Mouse (Mus musculus): ENCODE measurements at regions not wholly inside any gene's neighbourhood (a gene's known extent, or its start where the extent isn't known, plus 50 kb on each side); places are given as distances from the start of the nearest gene placed in this dataset.

GRCm38 (mm10) chr15:96213541-96214312 lies 73.6 kb upstream of the Arid2 start:
- 0 out of 4 replicates have a peak, but pooled peaks cover 0 to 1% of the 10 kb centered on the region in 2 experiments for H3K27me3 ChIP-seq (ENCODE audit: control insufficient read depth in 1 of 2, insufficient read depth in 2 of 2, low read length in 2 of 2)
- no peaks in the 10 kb centered on the region for H3K36me3 ChIP-seq (ENCODE audit: control insufficient read depth in 1 of 2, insufficient read depth in 2 of 2, low read length in 2 of 2)
- no peaks in the 10 kb centered on the region for H3K4me1 ChIP-seq (ENCODE audit: control insufficient read depth in 1 of 2, insufficient read depth in 2 of 2, low read length in 2 of 2)
- H3K79me2 ChIP-seq (ENCODE audit: control insufficient read depth, insufficient read depth, low read length, poor library complexity) = no peaks in the 10 kb centered on the region
- no peak overlapping the region for H3K27ac ChIP-seq (ENCODE audit: control insufficient read depth, low read depth, low read length)
- H3K9me3 ChIP-seq (replicated peaks; ENCODE audit: insufficient read depth, low read length) = no peaks in the 10 kb centered on the region
- H3K4me3 ChIP-seq (ENCODE audit: control insufficient read depth in 1 of 2, insufficient read depth in 1 of 2, low read depth in 2 of 2, low read length in 2 of 2) = no peak overlapping the region
- DNase-seq (ENCODE audit: low read depth, low spot score) = no peak
- TF ChIP-seq RAD21 (IDR thresholded peaks at IDR 0.05; ENCODE audit: low read depth, low read length) = no peak
- TF ChIP-seq POLR2AphosphoS2 (IDR thresholded peaks at IDR 0.05; ENCODE audit: low read length) = no peak
- TF ChIP-seq BHLHE40 (IDR thresholded peaks at IDR 0.05; ENCODE audit: borderline replicate concordance, low read depth, low read length) = no peak
- no peak for TF ChIP-seq TAL1 (IDR thresholded peaks at IDR 0.05; ENCODE audit: low read length)
- no peak for TF ChIP-seq SIN3A (IDR thresholded peaks at IDR 0.05; ENCODE audit: low read length)
- no peak for TF ChIP-seq MAX (IDR thresholded peaks at IDR 0.05; ENCODE audit: low read length)
- TF ChIP-seq SMC3 (IDR thresholded peaks at IDR 0.05; ENCODE audit: low read depth, low read length) = no peak
- no peak for TF ChIP-seq EP300 (IDR thresholded peaks at IDR 0.05; ENCODE audit: low read depth in 1 of 2, low read length in 2 of 2)
- TF ChIP-seq GABPA (IDR thresholded peaks at IDR 0.05; ENCODE audit: low read depth, low read length) = no peak
- no peak for TF ChIP-seq ETS1 (IDR thresholded peaks at IDR 0.05; ENCODE audit: low read depth, low read length)
- no peak for TF ChIP-seq MYB (IDR thresholded peaks at IDR 0.05; ENCODE audit: low read depth, low read length)
- no peak for TF ChIP-seq ZKSCAN1 (IDR thresholded peaks at IDR 0.05; ENCODE audit: low read depth, low read length)
- TF ChIP-seq MAFK (IDR thresholded peaks at IDR 0.05; ENCODE audit: borderline replicate concordance, low read depth, low read length) = no peak
- TF ChIP-seq CHD1 (IDR thresholded peaks at IDR 0.05; ENCODE audit: low read depth, low read length) = no peak
- no peak for TF ChIP-seq MYC (IDR thresholded peaks at IDR 0.05; ENCODE audit: low read depth, low read length)
- no peak for TF ChIP-seq RCOR1 (IDR thresholded peaks at IDR 0.05; ENCODE audit: low read depth, low read length)
- no peak for TF ChIP-seq ELF1 (IDR thresholded peaks at IDR 0.05; ENCODE audit: low read depth, low read length)
- TF ChIP-seq HCFC1 (IDR thresholded peaks at IDR 0.05; ENCODE audit: low read depth, low read length) = no peak
- no peak for TF ChIP-seq UBTF (IDR thresholded peaks at IDR 0.05; ENCODE audit: borderline replicate concordance, insufficient read depth, low read depth, low read length)
- H3K9ac ChIP-seq (ENCODE audit: control insufficient read depth, low read depth, low read length, poor library complexity, severe bottlenecking) = no peak overlapping the region

GRCm38 (mm10) chr15:96217896-96218295 lies 69.4 kb upstream of the Arid2 start:
- no peak overlapping the region for H3K9ac ChIP-seq (ENCODE audit: control insufficient read depth, low read depth, low read length, poor library complexity, severe bottlenecking)
- H3K79me2 ChIP-seq (ENCODE audit: control insufficient read depth, insufficient read depth, low read length, poor library complexity) = no peaks in the 10 kb centered on the region
- H3K4me1 ChIP-seq (ENCODE audit: control insufficient read depth in 1 of 2, insufficient read depth in 2 of 2, low read length in 2 of 2) = no peaks in the 10 kb centered on the region
- 0 out of 4 replicates have a peak, but pooled peaks cover 0 to 1% of the 10 kb centered on the region in 2 experiments for H3K27me3 ChIP-seq (ENCODE audit: control insufficient read depth in 1 of 2, insufficient read depth in 2 of 2, low read length in 2 of 2)
- no peak overlapping the region for H3K4me3 ChIP-seq (ENCODE audit: control insufficient read depth in 1 of 2, insufficient read depth in 1 of 2, low read depth in 2 of 2, low read length in 2 of 2)
- H3K36me3 ChIP-seq (ENCODE audit: control insufficient read depth in 1 of 2, insufficient read depth in 2 of 2, low read length in 2 of 2) = no peaks in the 10 kb centered on the region
- no peak for DNase-seq (ENCODE audit: low read depth, low spot score)
- no peaks in the 10 kb centered on the region for H3K9me3 ChIP-seq (replicated peaks; ENCODE audit: insufficient read depth, low read length)
- no peak overlapping the region for H3K27ac ChIP-seq (ENCODE audit: control insufficient read depth, low read depth, low read length)
- TF ChIP-seq ELF1 (IDR thresholded peaks at IDR 0.05; ENCODE audit: low read depth, low read length) = no peak
- TF ChIP-seq USF2 (IDR thresholded peaks at IDR 0.05; ENCODE audit: borderline replicate concordance in 1 of 2, insufficient read depth in 1 of 2, low read depth in 1 of 2, low read length in 2 of 2) = no peak
- TF ChIP-seq EP300 (IDR thresholded peaks at IDR 0.05; ENCODE audit: low read depth in 1 of 2, low read length in 2 of 2) = no peak
- TF ChIP-seq ZNF384 (IDR thresholded peaks at IDR 0.05; ENCODE audit: low read depth, low read length) = no peak
- no peak for TF ChIP-seq KAT2A (conservative IDR thresholded peaks at IDR 0.05; ENCODE audit: low read depth, low read length)
- no peak for TF ChIP-seq ETS1 (IDR thresholded peaks at IDR 0.05; ENCODE audit: low read depth, low read length)
- no peak for TF ChIP-seq ZC3H11A (IDR thresholded peaks at IDR 0.05; ENCODE audit: low read depth, low read length)
- no peak for TF ChIP-seq RCOR1 (IDR thresholded peaks at IDR 0.05; ENCODE audit: low read depth, low read length)
- no peak for TF ChIP-seq USF1 (IDR thresholded peaks at IDR 0.05; ENCODE audit: low read depth, low read length)
- TF ChIP-seq RAD21 (IDR thresholded peaks at IDR 0.05; ENCODE audit: low read depth, low read length) = no peak
- TF ChIP-seq MAZ (IDR thresholded peaks at IDR 0.05; ENCODE audit: low read depth, low read length) = no peak

Measured in MEL (cell line).